Mouse (Mus musculus) ES-CJ7 (cell line): Measurements from ENCODE around the gene Lcat.
A peak's percentile ranks its signal among the peaks of the same experiment; 100 is the strongest.

Source experiments
- DNase-seq: peaks from one replicate; pipeline ENCODE4 v3.0.0; 2011; ENCODE audit warnings: low read depth, low spot score

The Lcat gene

GRCm38 (mm10) chr8:105949350-105949749 is 6.2 kb upstream of the Lcat start:
- DNase-seq, result no peak

DNA sequence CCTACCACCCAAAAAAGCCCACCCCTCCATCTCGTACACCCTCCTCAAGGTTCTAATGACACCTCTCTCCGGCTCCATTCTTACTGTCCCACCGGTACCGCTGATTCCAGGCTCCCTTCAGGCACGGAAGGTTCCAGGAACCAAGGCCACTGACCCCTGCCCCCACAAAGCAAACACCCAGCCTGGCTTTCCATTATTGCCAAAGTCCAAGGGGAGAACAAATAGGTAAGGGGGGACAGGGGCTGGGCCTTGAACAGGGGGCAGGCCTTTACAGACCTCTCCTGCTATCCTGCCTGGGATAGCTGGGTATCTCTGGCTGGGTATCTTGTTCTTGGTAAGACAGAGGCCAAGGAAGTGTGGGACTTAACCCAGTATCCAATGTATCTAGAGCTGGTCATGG is 640 bp downstream of the Lcat start:
- DNase-seq, result no peak

DNA sequence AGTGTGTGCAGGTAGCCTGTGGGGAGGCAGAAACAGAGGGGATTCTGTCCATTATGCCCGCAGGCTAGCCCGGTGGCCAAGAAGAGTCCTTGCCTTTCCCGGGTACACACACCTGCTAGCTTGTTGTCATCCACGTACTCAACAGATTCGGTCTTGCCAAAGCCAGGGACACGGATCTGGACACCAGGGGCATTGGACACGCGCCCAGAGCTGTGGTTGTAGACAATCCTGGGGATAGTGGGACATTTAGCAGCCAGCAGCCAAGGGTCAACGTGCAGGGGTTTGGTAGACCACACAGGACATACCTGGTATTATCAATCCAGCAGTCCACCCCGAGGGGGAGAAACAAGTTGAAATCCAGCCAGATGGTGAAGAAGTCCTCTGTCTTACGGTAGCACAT is 1.2 kb downstream of the Lcat start:
- no peak for DNase-seq

DNA sequence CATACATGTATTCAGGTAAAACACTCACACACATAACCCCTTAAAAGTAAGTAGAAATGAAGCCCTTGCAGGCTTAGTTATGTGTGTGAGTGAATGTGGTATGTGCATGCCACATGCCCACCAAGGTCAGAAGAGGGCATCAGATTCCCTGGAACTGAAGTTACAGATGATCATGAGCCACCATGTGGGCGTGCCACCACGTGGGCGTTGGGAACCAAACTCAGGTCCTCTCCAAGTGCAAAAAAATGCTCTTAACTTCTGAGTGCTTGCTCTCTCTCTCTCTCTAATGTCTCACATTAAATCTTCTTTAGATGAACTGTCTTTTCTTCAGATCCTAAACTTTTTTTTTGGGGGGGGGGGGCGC is 4.9 kb downstream of the Lcat start, which contains the start of gene Psmb10:
TSS of gene Psmb10 (minus strand) at position 139 of the 364 bp plus-strand sequence.
- no peak for DNase-seq

DNA sequence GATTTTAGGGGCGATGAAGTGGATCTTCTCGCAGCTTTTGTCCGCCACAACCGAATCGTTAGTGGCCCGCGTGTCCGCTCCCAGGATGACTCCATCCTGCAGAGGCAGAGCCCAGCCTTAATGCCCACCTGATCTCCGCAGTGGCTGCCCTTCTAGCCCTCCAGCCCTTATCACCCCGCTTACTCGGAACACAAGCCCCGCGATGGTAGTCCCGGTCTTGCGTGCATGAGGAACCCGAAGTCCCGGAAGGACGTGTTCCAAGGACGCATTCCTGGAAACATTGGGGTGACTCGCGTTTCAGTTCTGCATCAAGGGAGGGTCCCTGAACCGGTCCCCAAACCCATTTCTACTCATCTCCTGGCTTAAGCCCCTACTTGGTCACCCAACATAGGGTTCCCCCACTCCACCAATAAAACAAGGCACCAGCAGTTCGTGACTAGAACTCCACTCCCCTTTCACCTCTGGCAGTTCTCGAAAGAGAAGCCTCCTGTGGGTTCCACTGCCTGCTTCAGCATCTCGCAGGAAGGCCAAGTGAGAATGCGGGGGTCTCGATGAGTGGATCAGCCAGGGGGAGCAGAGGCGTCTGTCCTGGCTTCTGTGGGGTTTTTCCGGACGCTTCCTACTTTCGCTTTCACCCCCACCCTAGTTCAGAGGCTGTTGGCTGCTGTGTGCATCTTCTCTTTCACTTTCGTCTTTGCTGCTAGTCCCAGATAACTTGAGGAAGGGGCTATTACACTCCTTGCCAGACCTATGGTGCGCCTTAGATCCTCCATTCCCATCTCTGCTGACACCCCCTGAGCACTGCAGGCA is 5.5 kb downstream of the Lcat start:
- peak; percentile 38 for DNase-seq

DNA sequence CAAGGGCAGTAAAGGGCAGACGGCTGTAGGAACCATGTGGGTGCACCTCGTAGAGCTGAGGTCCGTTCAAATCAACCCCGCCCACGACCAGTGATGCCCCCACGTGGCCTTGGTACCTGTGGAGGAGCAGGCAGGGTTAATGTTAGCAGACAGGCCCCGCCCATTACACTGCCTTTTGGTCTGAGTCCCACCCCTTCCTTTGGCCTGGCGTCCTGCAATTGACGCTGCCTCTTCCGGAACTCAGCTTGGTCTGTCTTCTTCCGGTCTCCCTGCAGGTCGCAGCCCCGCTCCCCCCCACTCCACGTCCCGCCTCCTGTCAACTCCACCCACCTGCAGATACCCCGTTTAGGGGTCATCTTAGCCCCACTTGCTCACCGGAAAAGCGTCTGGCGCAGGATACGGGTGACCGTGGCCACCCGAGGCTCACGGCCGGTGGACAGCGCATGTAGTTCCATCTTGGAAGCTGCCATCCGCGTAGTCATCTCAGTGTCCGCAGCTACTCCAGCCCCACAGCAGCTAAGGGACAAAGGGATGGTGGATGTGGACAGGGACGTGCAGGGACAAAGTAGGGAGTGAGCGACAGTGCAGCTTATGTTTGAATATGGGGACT is 6.2 kb downstream of the Lcat start:
- DNase-seq, result peak; percentile 98

GRCm38 (mm10) chr8:105935863-105936603 is 7.1 kb downstream of the Lcat start:
- peak; percentile 39 for DNase-seq

DNA sequence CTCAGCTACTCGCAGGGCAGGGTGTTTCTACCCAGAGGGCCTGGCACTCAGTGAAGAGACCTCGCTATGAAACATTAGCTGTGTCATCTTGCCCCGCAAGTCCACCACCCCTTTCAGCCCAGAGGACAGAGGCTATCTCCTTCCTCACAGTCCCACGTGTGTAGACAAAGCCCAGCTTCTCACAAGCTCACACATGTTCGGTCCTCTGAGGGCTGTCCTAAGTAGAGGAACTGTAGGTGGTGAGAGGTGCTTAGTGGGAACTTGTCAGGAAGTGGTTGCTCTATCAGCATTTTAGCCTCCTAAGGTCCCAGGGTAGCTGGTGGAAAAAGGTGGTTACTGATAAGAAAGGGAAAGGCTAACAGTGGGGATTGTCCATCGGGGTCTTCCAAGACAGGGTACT is 8.1 kb downstream of the Lcat start:
- DNase-seq, result no peak

- DNase-seq, result no peak
These were observed 9.4 kb downstream of the Lcat start, which contains the start of gene Ctrl for GRCm38 (mm10) chr8:105933762-105934161. Gene Ctrl (minus strand): TSS chr8:105933862.

- no peak for DNase-seq
These were observed 10.7 kb downstream of the Lcat start for GRCm38 (mm10) chr8:105932525-105932924.

- DNase-seq, result no peak
These were observed 11.9 kb downstream of the Lcat start for GRCm38 (mm10) chr8:105931271-105931670.

- DNase-seq, result peak; percentile 84
These were observed 12.6 kb downstream of the Lcat start for GRCm38 (mm10) chr8:105930602-105931001.

- no peak for DNase-seq
These were observed 18.1 kb downstream of the Lcat start for GRCm38 (mm10) chr8:105925123-105925522.

GRCm38 (mm10) chr8:105919390-105919789 is 23.8 kb downstream of the Lcat start:
- DNase-seq, result no peak

- no peak for DNase-seq
These were observed 42.1 kb downstream of the Lcat start for GRCm38 (mm10) chr8:105900941-105901616.

DNA sequence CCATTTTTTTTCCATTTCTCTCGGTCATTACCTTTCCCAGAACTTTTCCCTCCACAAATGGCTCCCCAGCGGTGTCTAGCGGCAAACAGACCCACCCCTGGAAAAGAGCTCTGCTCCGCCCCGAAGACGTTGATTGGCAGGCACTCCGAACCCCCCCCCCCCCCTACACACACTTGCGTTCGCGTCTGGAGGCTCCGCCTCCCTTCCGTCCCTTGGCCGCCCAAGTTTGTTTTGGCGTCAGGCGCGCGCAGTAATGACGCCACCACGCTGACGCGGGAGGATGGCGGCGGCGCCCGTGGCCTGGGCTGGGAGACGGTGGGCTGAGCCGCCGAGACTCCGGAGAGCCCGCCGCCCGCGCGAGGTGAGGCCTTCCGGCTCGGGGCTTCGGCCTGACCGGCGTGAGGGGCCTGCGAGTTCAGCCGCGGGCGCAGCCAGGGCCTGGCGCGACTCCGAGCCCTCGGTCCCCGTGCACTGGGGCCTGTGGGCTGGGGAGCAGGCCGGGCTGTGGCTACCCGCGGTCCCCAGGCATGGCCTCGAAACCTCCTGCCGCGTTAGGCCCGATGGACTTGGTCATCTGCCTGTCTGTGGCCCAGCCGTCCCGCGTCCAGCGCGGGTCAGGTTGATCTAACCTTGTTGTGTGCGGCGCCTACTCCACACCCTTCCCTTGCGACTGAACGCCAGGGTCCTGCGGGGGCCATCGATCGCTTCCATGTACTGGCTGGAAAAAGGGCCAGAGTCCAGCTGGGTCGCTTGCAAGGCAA is 42.8 kb downstream of the Lcat start, which contains the start of gene Pskh1:
TSS of gene Pskh1 (plus strand) at position 262 of the 761 bp plus-strand sequence.
- peak; percentile 96 for DNase-seq

GRCm38 (mm10) chr8:105897801-105898480 is 45.2 kb downstream of the Lcat start:
- no peak for DNase-seq

- DNase-seq, result peak; percentile 86
These were observed 49.8 kb downstream of the Lcat start, which contains the start of gene Nrn1l for GRCm38 (mm10) chr8:105893339-105893738. Gene Nrn1l (plus strand): TSS chr8:105893567.

DNA sequence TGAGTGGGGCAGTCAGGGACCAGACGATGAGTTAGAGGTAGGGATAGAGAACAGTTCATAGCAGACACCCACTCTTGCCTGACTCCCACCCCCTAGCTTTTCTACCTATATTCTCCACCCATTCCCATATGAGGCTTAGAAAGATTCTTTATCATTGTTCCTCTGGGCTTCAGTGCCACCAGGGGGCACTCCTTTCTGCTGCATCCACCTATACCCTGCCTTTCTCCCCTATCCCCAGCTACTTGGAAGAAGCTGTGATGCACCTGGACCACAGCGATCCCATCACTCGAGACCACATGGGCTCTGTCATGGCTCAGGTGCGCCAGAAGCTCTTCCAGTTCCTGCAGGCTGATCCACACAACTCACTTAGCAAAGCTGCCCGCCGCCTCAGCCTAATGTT is 50.8 kb downstream of the Lcat start:
- peak; percentile 63 for DNase-seq

DNA sequence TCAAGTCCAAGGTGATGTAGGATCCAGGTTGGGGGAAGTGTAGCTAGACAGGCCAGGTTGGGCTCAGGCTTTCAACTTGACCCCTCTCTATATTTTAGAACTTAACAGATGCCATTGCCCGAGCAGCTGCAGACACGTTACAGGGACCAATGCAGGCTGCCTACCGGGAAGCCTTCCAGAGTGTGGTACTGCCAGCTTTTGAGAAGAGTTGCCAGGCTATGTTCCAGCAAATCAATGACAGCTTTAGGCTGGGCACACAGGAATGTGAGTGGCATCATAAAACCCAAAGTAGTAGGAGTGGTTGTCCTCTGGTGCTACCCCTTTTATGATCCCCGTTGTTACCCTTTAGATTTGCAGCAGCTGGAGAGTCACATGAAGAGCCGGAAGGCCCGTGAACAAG is 52.3 kb downstream of the Lcat start:
- no peak for DNase-seq
